Mouse (Mus musculus) ES-Bruce4 (cell line): ENCODE measurements around the gene Myo9b. TPM values are rescaled to one million over a fixed set of nuclear protein-coding genes. Genes with fewer than 3 reads are reported as not detected.

Experiments used
- H3K27ac ChIP-seq: 2 replicates; pipeline ENCODE4 v1.5.1; 2012; ENCODE audit warnings: low read length, inconsistent platforms; ENCODE audit not compliant: insufficient read depth
- H3K27me3 ChIP-seq: 2 replicates; pipeline ENCODE4 v1.6.1; 2012; ENCODE audit warnings: mild to moderate bottlenecking, low read length, inconsistent platforms; ENCODE audit not compliant: control insufficient read depth, poor library complexity, insufficient read depth, severe bottlenecking
- H3K36me3 ChIP-seq: 2 replicates; pipeline ENCODE4 v1.6.1; 2012; ENCODE audit warnings: inconsistent platforms, mild to moderate bottlenecking, low read length, moderate library complexity; ENCODE audit not compliant: control insufficient read depth, poor library complexity, insufficient read depth, severe bottlenecking
- H3K4me1 ChIP-seq: one replicate; pipeline ENCODE4 v1.8.1; 2011; ENCODE audit warnings: low read length; ENCODE audit not compliant: control insufficient read depth, insufficient read depth
- H3K4me3 ChIP-seq: 2 replicates; pipeline ENCODE4 v1.5.1; 2011; ENCODE audit warnings: low read depth, mild to moderate bottlenecking, low read length
- H3K9ac ChIP-seq: 2 replicates; pipeline ENCODE4 v1.6.1; 2012; ENCODE audit warnings: low read depth, mild to moderate bottlenecking, inconsistent platforms; ENCODE audit not compliant: poor library complexity, severe bottlenecking
- H3K9me3 ChIP-seq: replicated peaks from 2 replicates; pipeline ENCODE4 v1.6.1; 2012; ENCODE audit warnings: mild to moderate bottlenecking, low read length, inconsistent platforms; ENCODE audit not compliant: control insufficient read depth, poor library complexity, insufficient read depth, severe bottlenecking
- CTCF ChIP-seq: IDR thresholded peaks from one replicate; pipeline ENCODE4 v1.8.1; 2011; ENCODE audit warnings: low read depth, low read length
- EP300 ChIP-seq: IDR thresholded peaks from 2 replicates; pipeline ENCODE4 v1.6.1; 2011; ENCODE audit warnings: low read depth, low read length; ENCODE audit not compliant: insufficient read depth
- POLR2A ChIP-seq: IDR thresholded peaks from one replicate; pipeline ENCODE4 v1.8.1; 2011; ENCODE audit warnings: low read length; ENCODE audit not compliant: insufficient read depth
- polyA plus RNA-seq: library from polyadenylated mRNA; stranded (reverse); fragments of >200 nt; gene quantifications from 2 replicates; pipeline ENCODE4 v1.2.4, GENCODE M21; 2011; ENCODE audit warnings: low read depth; ENCODE audit not compliant: missing spikeins, insufficient read depth, insufficient read length

The Myo9b gene
- polyA plus RNA-seq, 1 experiment = 37.3 TPM

- Histone ChIP-seq H3K36me3 (no peaks in the 10 kb centered on the region), H3K4me1 (no peaks in the 10 kb centered on the region), H3K27me3 (no peaks in the 10 kb centered on the region), H3K9ac (no peak overlapping the region), H3K9me3 (no peaks in the 10 kb centered on the region), H3K27ac (no peak overlapping the region), H3K4me3 (no peak overlapping the region)
- TF ChIP-seq EP300 (no peak), POLR2A (no peak), CTCF (no peak)
Observed at GRCm38 (mm10) chr8:71391696-71392095, 119.2 kb downstream of the Myo9b start.

- Histone ChIP-seq H3K4me1 (no peaks in the 10 kb centered on the region), H3K9me3 (no peaks in the 10 kb centered on the region), H3K36me3 (no peaks in the 10 kb centered on the region), H3K4me3 (no peak overlapping the region), H3K9ac (no peak overlapping the region), H3K27me3 (no peaks in the 10 kb centered on the region), H3K27ac (no peak overlapping the region)
- TF ChIP-seq EP300 = no peak
- TF ChIP-seq CTCF = no peak
- no peak for TF ChIP-seq POLR2A
Observed at GRCm38 (mm10) chr8:71392391-71392790, 119.9 kb downstream of the Myo9b start.

GRCm38 (mm10) chr8:71392871-71393270 is 120.4 kb downstream of the Myo9b start:
- Histone ChIP-seq H3K27me3 (no peaks in the 10 kb centered on the region), H3K36me3 (no peaks in the 10 kb centered on the region), H3K9me3 (no peaks in the 10 kb centered on the region), H3K9ac (no peak overlapping the region), H3K27ac (no peak overlapping the region), H3K4me3 (no peak overlapping the region), H3K4me1 (no peaks in the 10 kb centered on the region)
- TF ChIP-seq EP300 = no peak
- TF ChIP-seq CTCF = no peak
- TF ChIP-seq POLR2A = no peak

GRCm38 (mm10) chr8:71394481-71394880 is 122.0 kb downstream of the Myo9b start:
- no peak overlapping the region for H3K4me3 ChIP-seq
- no peak overlapping the region for H3K9ac ChIP-seq
- no peaks in the 10 kb centered on the region for H3K27me3 ChIP-seq
- TF ChIP-seq EP300 (no peak), CTCF (no peak), POLR2A (no peak)
- H3K27ac ChIP-seq = no peak overlapping the region
- no peaks in the 10 kb centered on the region for H3K9me3 ChIP-seq
- no peaks in the 10 kb centered on the region for H3K4me1 ChIP-seq
- peaks cover 10% of the 10 kb centered on the region for H3K36me3 ChIP-seq

GRCm38 (mm10) chr8:71395071-71395470 is 122.6 kb downstream of the Myo9b start:
- Histone ChIP-seq H3K36me3 (peaks cover 12% of the 10 kb centered on the region), H3K9me3 (no peaks in the 10 kb centered on the region), H3K4me1 (no peaks in the 10 kb centered on the region), H3K27ac (no peak overlapping the region), H3K4me3 (no peak overlapping the region), H3K9ac (no peak overlapping the region), H3K27me3 (no peaks in the 10 kb centered on the region)
- TF ChIP-seq EP300 (no peak), CTCF (no peak), POLR2A (no peak)

GRCm38 (mm10) chr8:71395629-71396028 is 123.1 kb downstream of the Myo9b start, which contains the start of gene Ushbp1:
Ushbp1 (minus strand) TSS chr8:71395802.
- Histone ChIP-seq H3K27ac (peak within 1 kb of the TSS; percentile 21; the same call in 1 of the 2 replicates), H3K9ac (peak within 1 kb of the TSS; percentile 89; the same call in 1 of the 2 replicates)

More at GRCm38 (mm10) chr8:71395629-71396028, 123.1 kb downstream of the Myo9b start, which contains the start of gene Ushbp1:
- Histone ChIP-seq H3K4me3 (peak within 1 kb of the TSS; percentile 51), H3K27me3 (no peaks in the 10 kb centered on the region), H3K9me3 (no peaks in the 10 kb centered on the region), H3K4me1 (no peaks in the 10 kb centered on the region), H3K36me3 (peaks cover 12% of the 10 kb centered on the region)
- no peak for TF ChIP-seq EP300
- TF ChIP-seq CTCF = no peak
